Mouse (Mus musculus) cerebellum, adult 18-20 months (tissue): ENCODE results near the gene Akirin2.
A peak's percentile ranks its signal among the peaks of the same experiment; 100 is the strongest.

Experiments
- DNase-seq, 2 experiments: peaks; one replicate each; pipeline ENCODE4 v3.0.0; 2021

The Akirin2 gene

GRCm38 (mm10) chr4:34584871-34585607 lies 34.3 kb downstream of the Akirin2 start:
- no peak for DNase-seq

DNA sequence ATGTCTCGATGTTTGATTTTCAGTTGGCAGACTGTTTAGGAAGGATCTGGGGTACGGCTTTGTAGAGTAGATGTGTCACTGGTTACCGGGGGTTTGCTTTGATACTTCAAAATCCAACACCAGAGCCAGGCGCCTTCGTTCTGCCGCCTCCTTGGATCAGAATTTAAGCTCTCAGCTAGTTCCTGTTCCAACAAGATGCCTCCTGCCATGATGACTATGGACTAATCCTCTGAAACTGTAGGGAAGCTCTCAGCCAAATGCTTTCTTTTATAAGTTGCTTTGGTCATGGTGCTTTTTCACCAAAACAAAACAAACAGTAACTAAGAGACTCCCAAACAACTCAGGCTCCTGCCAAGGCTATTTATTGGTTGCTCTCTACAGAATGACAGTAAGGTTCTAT lies 52.4 kb downstream of the Akirin2 start:
- DNase-seq = no peak

DNA sequence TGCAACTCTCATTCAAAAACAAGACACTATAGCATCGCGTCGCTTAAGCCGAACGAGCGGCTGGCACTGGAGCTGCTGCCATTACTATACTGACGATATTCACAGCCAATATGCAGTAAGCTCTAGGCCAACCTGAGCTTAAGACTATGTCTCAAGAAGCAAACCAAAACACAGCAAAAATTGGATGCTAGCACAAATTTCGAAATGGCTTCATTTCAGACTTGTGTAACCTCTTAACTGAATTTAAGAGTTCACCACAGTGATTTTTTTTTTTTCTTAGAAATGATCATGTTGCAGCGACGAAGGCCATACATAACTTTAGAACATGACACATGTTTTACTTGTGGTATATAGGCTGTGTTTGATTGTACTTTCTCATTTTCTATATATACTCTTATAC lies 55.9 kb downstream of the Akirin2 start:
- DNase-seq = no peak

- peak; percentile 21 to 35 for DNase-seq
Measured at GRCm38 (mm10) chr4:34613571-34614145, 62.9 kb downstream of the Akirin2 start.

DNA sequence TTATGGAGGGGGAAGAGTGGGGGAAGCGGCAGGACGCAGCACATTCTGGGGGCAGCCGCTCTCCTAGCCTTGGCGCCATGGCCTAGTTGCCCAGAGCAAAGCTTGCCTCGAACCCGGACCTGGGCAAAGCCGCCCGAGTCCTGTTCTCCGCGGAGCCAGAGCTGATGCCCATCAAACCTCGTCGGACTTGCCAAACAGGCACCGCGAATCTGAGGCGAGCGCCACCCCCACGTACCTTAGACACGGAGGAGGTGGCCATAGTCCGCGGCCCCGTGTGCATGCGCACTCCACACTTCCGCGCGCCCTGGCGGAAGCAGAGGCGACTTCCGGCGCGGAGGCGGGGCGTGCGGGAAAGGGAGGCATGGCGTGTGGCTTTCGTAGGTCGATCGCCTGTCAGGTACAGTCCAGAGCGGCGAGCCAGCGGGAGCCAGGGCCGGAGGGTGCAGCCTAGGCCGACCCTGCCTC lies 63.9 kb downstream of the Akirin2 start, which contains the start of the genes Orc3 and Rars2:
Gene Orc3 (minus strand): TSS at position 315 of the 465 bp plus-strand sequence.
Gene Rars2 (plus strand): TSS at position 328 of the 465 bp plus-strand sequence.
- peak; percentile 93 to 96 for DNase-seq

GRCm38 (mm10) chr4:34615303-34615702 lies 64.6 kb downstream of the Akirin2 start:
- DNase-seq = peak; percentile 25 to 37

DNA sequence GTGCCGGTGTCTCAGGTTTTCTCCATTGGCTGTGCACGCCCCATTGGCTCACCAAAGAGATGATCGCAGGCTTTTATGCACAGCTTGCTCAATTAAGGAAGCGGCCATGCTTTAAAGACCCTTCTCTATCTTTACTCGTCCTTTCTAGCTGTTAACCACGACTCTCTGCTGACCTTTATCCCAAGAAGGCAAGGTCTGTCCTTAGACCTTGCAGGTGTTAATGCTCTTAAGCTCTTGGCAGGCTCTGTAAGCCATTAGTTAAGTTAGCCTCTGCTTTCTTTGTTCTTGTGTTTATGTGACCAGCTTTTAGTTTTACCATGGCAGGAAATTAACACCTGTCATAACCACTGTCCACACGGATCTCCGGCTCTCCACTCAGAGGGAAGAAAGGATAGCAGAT lies 65.4 kb downstream of the Akirin2 start:
- no peak for DNase-seq
